Mouse (Mus musculus) G1E (cell line): ENCODE data around the gene Zfyve28.

Experiments used
- CTCF ChIP-seq: IDR thresholded peaks from 2 replicates; pipeline ENCODE4 v1.5.1; 2012; ENCODE audit warnings: low read depth, low read length, inconsistent platforms, mixed read lengths
- GATA1 ChIP-seq: IDR thresholded peaks from 2 replicates; pipeline ENCODE4 v1.6.1; 2012; ENCODE audit warnings: borderline replicate concordance, low read length, inconsistent platforms, mixed read lengths
- GATA2 ChIP-seq: IDR thresholded peaks from 2 replicates; pipeline ENCODE4 v1.6.1; 2012; ENCODE audit warnings: low read depth, low read length, inconsistent platforms, borderline replicate concordance
- TAL1 ChIP-seq: conservative IDR thresholded peaks from 2 replicates; pipeline ENCODE4 v1.6.1; 2012; ENCODE audit warnings: low read depth, low read length, inconsistent platforms, mixed read lengths

DNA sequence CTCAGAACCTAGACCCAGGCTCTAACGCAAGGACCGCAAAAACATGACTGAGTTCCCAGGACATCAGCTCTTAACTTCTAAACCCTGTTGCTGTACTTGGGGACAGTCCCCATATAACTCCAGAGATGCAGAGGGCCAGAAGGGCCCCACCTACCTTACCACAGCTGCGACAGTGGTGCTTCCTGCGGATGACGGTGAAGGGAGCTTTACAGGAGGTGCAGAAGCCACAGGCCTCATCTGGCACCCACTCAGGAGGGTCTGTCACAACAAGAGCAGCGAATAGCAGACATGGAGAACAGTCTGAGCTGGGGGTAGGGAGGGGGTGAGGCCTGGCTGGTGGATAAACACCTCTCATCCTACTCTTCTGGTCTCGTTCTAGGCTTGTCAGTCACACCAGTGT, 91.8 kb downstream of the Zfyve28 start:
- TF ChIP-seq CTCF: no peak
- no peak for TF ChIP-seq GATA1
- TF ChIP-seq TAL1: no peak
- TF ChIP-seq GATA2: no peak
